Mouse (Mus musculus) C2C12 (cell line): Measurements from ENCODE around the gene Whamm.

Source experiments
- CEBPB ChIP-seq: IDR thresholded peaks from one replicate; pipeline ENCODE4 v1.6.1; 2011; ENCODE audit warnings: low read depth, mild to moderate bottlenecking, control low read depth, moderate library complexity
- CTCF ChIP-seq: IDR thresholded peaks from one replicate; pipeline ENCODE4 v1.5.1; 2011; ENCODE audit not compliant: control insufficient read depth, insufficient read depth, insufficient read length
- FOSL1 ChIP-seq: IDR thresholded peaks from one replicate; pipeline ENCODE4 v1.8.0; 2011; ENCODE audit warnings: mild to moderate bottlenecking, low read length; ENCODE audit not compliant: poor library complexity, insufficient read depth, severe bottlenecking
- MYOD1 ChIP-seq: IDR thresholded peaks from one replicate; pipeline ENCODE4 v1.6.1; 2011; ENCODE audit warnings: low read depth; ENCODE audit not compliant: control insufficient read depth, insufficient read length
- MYOG ChIP-seq: IDR thresholded peaks from one replicate; pipeline ENCODE4 v1.6.1; 2011; ENCODE audit not compliant: control insufficient read depth, insufficient read length; ENCODE audit errors: extremely low read depth
- USF1 ChIP-seq: IDR thresholded peaks from one replicate; pipeline ENCODE4 v1.6.1; 2011; ENCODE audit warnings: low read depth, mild to moderate bottlenecking, control low read depth, moderate library complexity

DNA sequence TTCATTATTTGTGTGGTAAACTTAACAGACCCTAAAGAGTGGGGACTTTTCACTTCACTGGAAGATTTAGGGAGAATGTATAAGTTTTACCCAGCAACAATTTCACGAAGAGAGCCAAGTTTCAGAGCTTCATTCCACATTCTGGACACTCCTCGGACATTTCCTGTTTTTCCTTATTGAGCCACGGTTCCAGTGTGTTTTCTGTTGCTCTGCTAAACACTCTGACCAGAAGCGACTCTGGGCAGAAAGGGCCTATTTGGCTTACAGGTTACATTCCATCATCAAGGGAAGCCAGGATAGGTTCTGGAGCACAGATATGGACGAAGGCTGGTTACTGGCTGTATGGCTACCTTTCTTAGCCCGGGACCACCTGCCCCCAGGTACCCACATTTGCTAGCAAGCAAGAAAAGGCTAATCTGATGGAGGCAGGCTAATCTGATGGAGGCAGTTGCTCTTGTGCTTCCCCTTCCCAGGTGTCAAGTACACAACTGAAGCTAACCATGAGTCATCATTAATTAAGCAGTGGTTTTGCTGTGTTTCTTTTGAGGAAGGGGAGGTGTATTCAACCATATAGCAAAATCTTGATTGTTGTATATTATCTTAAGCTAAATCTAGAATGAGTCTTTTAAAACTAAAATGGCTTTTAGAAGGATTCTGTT is 1.7 kb downstream of the Whamm start:
- no peak for TF ChIP-seq FOSL1
- no peak for TF ChIP-seq CEBPB
- no peak for TF ChIP-seq CTCF
- TF ChIP-seq USF1 = no peak
- no peak for TF ChIP-seq MYOD1
- TF ChIP-seq MYOG = no peak
